Mouse (Mus musculus) left cerebral cortex, postnatal 25 days (tissue): Measurements from ENCODE around the gene C330021F23Rik. TPM values are rescaled to one million over a fixed set of nuclear protein-coding genes. Genes with fewer than 3 reads are reported as not detected.
"Not testable (repeated sequence)": the region's sequence is repeated elsewhere in the genome, so short reads cannot be mapped to it uniquely, and the experiment has no call there.

Experiments
- DNase-seq, 2 experiments: peaks; one replicate each; pipeline ENCODE4 v3.0.0; 2022; ENCODE audit warnings: low spot score in 2 of 2, mixed read lengths in 1 of 2
- intact Hi-C: fragments of 180-260 bp; cut with DNase I; formaldehyde crosslinking; loops from one replicate; pipeline ENCODE4 v1.15.1; 2025
- total RNA-seq, 2 experiments: library from RNA; stranded (reverse); gene quantifications; 2 replicates each; pipeline ENCODE4 v1.2.3; 2021

Gene C330021F23Rik
- not detected for total RNA-seq

DNA sequence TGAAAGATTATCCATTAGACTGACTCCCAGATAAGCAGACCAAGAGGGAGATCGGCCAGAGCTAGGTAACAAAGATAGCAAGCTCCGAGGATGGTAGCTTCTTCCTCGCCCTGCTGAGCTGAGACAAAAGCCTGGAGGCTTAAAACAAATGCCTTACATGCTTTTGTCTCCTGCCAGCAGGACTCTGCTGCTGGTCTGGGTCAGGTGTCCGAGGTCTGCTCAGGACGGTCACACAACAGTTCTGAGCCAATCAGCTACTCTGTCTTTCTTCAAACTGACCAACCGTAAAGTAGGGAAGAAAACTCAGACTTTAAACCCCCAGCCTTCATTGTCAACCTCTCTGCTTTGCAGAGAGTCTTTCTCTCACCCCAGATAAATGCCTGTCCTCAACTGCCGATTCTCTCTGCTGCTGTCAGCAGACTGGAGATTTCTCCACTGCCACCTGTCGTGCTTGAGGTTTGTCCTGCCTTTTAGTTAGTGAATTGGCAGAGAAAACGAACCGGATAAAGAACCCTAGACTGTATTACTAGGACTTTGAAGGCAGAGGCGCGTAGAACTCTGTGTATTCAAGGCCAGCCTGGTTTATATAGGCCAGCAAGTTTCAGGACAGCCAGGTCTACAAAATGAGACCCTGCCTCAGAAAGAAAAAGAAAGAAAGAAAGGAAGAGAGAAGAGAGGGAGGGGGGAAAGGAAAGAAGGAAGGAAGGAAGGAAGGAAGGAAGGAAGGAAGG lies at the start of gene C330021F23Rik:
Gene C330021F23Rik, plus strand, starts transcription at position 350 of the 731 bp plus-strand sequence.
- intact Hi-C loops: no loop called here

GRCm38 (mm10) chr8:3522007-3522697 lies 45.6 kb upstream of the C330021F23Rik start:
- no peak for DNase-seq
- intact Hi-C loops: no loop called here

More for the DNA sequence above, at the start of gene C330021F23Rik:
- DNase-seq: no peak

- intact Hi-C loops: no loop called here
- no peak for DNase-seq
Observed at GRCm38 (mm10) chr8:3530816-3531215, 37.0 kb upstream of the C330021F23Rik start.

DNA sequence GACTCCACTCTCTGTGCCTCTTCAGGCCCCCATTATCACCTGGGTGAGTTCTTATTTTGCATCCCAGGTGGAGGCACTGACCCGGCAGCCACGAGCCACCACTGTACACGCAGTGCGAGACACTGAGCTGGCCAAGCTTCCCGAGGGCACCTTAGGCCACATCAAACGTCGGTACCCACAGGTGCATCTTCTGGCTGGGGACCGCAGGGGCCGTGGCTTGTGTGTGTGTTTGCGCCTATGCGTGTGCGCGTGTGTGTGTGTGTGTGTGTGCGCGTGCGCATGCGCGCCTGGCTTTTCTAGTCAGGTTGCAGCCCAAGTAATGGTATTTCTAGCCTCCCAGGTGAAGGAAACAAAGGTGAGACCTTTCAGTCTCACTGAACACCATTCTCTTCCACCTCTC lies 35.9 kb upstream of the C330021F23Rik start:
- no peak for DNase-seq
- intact Hi-C loops: no loop called here

DNA sequence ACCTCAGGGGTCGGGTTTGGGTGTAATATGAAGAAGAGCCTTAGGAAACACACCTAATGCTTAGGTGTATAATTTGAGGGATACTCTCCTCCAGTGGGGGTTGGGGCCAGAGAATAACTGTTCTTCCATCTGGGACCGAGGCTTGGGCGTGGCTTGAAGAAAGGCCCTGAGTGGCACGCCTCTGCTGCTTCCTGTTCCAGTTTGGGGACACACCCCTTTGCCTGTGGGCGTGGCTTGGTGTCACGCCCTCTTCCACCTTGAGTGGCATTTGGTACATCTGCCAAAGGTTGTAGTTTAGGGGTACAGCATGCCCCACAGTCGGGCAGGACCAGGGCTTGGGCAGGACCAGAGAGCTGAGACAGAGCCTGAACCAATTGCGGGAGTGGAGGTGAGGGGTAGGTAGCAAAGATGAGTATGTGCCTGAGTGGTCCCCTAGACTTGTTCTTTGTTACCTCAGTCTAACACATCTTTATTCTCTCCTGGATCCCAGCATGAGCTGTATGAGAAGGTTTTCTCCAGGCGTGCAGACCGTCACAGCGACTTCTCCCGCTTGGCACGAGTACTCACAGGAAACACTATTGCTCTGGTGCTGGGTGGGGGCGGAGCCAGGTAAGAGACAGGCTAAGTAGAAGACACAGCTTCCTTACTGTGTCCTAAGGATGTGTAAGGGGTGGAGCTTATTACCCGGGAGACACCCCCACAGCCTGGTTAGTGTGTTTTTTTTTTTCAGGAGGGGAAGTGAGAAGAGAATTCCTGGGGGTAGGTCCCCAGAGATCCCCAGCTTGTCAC lies 31.5 kb upstream of the C330021F23Rik start:
- DNase-seq: no peak
- intact Hi-C loops: no loop called here

DNA sequence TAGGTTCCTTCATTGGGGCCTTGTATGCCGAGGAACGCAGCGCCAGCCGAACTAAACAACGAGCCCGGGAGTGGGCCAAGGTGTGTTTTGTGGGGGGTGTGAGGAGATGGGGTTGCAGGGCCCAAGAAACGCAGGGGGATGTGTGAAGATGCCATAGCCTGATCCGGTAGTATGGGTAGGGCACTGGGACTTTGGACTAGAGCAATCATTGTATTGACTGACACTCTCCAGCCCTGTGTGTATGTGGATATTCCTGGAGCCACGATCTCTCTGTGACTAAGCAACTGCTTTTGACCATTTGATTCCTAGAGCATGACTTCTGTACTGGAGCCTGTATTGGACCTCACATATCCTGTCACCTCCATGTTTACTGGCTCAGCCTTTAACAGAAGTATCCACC lies 30.9 kb upstream of the C330021F23Rik start:
- intact Hi-C loops: no loop called here
- DNase-seq: no peak

DNA sequence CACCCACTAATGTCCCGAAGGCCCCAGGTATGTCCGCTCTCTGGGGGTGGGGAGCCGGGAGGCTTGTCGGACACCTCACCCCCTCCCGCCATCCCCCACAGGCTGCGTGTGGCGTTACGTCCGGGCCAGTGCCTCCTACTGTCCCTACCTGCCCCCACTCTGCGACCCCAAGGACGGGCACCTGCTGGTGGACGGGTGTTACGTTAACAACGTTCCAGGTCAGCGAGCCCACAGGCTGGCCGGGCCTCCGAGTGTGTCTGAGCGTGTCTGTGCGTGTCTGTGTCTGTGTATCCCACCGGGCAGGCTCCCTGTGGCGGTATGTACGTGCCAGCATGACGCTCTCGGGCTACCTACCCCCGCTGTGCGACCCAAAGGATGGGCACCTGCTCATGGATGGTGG lies 30.1 kb upstream of the C330021F23Rik start:
- DNase-seq: no peak
- intact Hi-C loops: no loop called here

DNA sequence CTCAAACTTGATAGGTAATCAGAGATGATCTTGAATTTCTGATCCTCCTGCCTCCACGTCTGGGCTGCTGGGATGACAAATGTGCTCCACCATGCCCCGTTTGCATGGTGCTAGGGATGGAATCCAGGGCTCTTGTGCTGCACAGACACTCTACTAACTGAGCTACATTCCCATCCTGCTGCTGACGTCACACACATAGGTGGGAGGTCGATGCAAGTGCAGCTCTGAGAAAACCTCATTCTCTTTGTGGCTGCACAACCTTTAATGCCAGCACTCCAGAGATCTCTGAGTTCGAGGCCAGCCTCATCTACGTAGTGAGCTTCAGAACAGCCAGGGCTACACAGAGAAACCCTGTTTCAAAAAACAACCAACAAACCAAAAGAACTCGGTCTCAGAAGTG lies 28.6 kb upstream of the C330021F23Rik start:
- intact Hi-C loops: no loop called here
- no peak for DNase-seq

DNA sequence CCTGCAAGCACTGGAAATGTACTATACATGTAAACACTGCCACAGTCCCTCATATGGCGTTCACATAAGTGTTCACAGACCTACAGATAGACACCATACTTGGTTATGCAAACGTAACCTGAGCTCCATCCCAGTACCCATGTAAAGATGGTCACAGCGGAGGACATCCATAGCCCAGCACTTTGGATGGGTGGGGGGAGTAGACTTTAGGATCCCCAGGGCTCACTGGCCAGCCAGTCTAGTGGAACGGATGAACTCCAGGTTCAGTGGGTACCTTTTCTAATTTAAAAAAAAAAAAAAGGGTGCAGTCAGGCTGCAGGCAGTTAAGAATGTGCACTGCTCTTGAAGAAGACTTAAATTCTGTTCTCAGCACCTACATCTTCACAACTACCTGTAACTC lies 27.7 kb upstream of the C330021F23Rik start:
- DNase-seq: no peak
- intact Hi-C loops: no loop called here

GRCm38 (mm10) chr8:3546511-3546910 lies 21.3 kb upstream of the C330021F23Rik start:
- DNase-seq: no peak
- intact Hi-C loops: no loop called here

GRCm38 (mm10) chr8:3552240-3552639 lies 15.6 kb upstream of the C330021F23Rik start:
- no peak for DNase-seq
- intact Hi-C loops: no loop called here

GRCm38 (mm10) chr8:3556114-3556513 lies 11.7 kb upstream of the C330021F23Rik start:
- intact Hi-C loops: no loop called here
- no peak for DNase-seq

DNA sequence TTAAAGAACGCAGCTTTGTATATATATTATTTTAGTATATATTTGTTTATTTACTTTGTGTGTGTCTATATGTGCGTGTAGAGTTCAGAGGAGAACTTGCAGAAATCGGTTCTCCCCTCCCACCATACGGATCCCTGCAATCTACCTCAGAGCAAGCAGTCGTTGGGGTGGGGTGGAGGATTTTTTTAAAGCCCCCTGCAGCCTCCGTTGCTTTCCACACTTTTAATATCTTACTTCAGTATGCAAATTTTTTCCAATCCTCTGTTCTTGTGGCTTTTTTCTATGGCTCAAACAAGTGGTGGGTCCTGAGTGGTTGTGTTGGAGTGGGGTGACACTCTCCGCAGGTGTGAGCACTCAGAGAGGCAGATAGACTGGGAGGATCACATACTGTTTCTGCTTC lies 588 bp downstream of the C330021F23Rik start:
- intact Hi-C loops: no loop called here
- DNase-seq: no peak

- intact Hi-C loops: no loop called here
- no peak for DNase-seq
Observed at GRCm38 (mm10) chr8:3569784-3570183, 2.0 kb downstream of the C330021F23Rik start.

DNA sequence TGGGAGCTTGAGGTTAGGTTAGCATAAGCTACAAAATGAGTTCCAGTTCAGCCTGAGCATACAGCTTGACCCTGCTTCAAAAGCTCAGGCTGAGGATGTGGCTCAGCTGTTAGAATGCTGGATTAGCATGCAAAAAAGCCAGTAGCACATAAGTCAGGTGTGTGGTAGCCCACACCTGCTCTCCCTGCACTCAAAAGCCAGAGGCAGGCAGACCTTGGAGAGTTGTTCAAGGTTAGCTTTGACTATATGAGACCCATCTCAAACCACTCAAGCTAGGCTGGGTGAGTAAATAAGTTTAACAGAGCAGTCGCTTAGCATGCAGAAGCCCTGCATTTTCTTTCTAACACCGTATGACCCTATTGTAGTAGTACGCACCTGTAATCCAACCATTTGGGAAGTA lies 6.8 kb downstream of the C330021F23Rik start:
- no peak for DNase-seq
- intact Hi-C loops: no loop called here

DNA sequence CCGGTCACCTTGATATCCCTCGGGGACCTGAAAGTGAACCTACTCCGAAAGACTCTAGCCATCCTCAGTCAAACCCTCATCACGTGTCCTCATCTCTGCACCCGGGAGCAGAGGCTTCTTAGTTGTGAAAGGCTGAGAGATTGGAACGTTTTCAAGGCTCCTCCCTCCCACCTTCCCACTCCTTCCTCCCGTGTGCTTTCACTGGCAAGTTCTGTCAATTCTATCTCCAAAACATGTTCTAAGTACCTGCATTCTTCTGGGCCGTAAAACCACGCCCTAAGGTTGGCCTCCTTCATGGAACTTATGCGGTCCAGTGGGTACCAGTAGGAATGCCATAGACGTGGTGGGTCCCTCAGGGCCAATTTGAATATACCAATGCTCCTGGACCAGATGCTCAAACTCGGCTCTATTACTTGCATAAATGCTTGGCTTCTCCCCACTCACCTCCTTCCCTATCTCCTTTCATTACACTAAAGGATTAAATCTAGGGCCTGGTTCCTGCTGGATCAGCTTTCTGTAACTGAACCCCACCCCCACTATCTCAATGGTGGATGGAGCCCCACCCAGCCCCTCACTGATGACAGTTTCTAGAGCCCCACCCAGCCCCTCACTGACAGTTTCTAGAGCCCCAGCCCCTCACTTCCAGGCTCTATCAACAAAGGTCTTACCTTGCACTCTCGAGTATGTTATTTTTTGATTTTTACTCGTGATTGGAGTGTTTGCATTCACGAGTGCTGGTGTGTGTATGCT lies 8.6 kb downstream of the C330021F23Rik start:
- intact Hi-C loops: no loop called here
- DNase-seq: no peak

GRCm38 (mm10) chr8:3579390-3580364 lies 11.9 kb downstream of the C330021F23Rik start:
- no peak for DNase-seq
- intact Hi-C loops: no loop called here

- intact Hi-C loops, DNase-seq: not testable (repeated sequence)
Observed at GRCm38 (mm10) chr8:3581961-3582360, 14.2 kb downstream of the C330021F23Rik start.

GRCm38 (mm10) chr8:3586452-3586851 lies 18.7 kb downstream of the C330021F23Rik start:
- intact Hi-C loops: loop anchor here (5.0 kb wide), 1 partner anchor 36 kb away; the partner anchor contains the start of genes Pet100 and Xab2
- DNase-seq: no peak
